Mouse (Mus musculus): Measurements from ENCODE around the gene Eif2b1.

DNA sequence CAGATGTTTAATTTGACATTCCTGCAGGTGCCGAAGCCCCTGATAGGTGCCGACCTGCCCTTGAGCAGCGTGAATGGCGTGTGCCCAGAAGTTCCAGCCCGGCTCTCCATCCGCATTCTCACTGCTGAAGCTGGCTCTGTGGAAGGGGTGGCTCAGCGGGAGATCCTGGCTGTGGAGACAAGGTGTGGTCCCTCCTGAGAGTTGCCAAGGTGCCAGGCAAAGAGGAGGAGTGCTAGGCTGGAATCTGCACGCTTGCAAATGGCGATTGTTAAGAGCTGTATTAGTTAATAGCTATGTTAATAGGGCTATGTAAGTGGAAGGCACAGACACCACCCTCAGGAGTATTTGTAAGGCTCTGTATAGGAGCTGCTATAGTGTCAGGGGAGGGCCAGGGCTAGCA is 45.4 kb upstream of the Eif2b1 start:
- TF ChIP-seq GATA1 (IDR thresholded peaks at IDR 0.05; ENCODE audit: borderline replicate concordance, low read length) (no peak), FLI1 (IDR thresholded peaks at IDR 0.05; ENCODE audit: low read length) (no peak)

All from megakaryocyte, embryonic 14.5 days (primary cell).